Mouse (Mus musculus): Measurements from ENCODE around the gene Tent5c. TPM values are rescaled to one million over a fixed set of nuclear protein-coding genes. Genes with fewer than 3 reads are reported as not detected.
A peak's percentile ranks its signal among the peaks of the same experiment; 100 is the strongest.

Gene Tent5c
- total and polyA plus RNA-seq, 3 experiments, result 2.0 to 3.6 TPM; not detected in 1

- Histone ChIP-seq H3K4me1 (ENCODE audit: control insufficient read depth in 1 of 2, insufficient read depth in 2 of 2, low read length in 2 of 2) (no peaks in the 10 kb centered on the region), H3K27ac (ENCODE audit: control insufficient read depth, low read depth, low read length) (no peak overlapping the region), H3K9me3 (replicated peaks; ENCODE audit: insufficient read depth, low read length) (no peaks in the 10 kb centered on the region), H3K27me3 (ENCODE audit: control insufficient read depth in 1 of 2, insufficient read depth in 2 of 2, low read length in 2 of 2) (no peaks in the 10 kb centered on the region; a peak in 1 of 4 replicates), H3K79me2 (ENCODE audit: control insufficient read depth, insufficient read depth, low read length, poor library complexity) (no peaks in the 10 kb centered on the region), H3K4me3 (ENCODE audit: control insufficient read depth in 1 of 2, insufficient read depth in 1 of 2, low read depth in 2 of 2, low read length in 2 of 2) (no peak overlapping the region), H3K9ac (ENCODE audit: control insufficient read depth, low read depth, low read length, poor library complexity, severe bottlenecking) (no peak overlapping the region), H3K36me3 (ENCODE audit: control insufficient read depth in 1 of 2, insufficient read depth in 2 of 2, low read length in 2 of 2) (no peaks in the 10 kb centered on the region)
- TF ChIP-seq MXI1 (IDR thresholded peaks at IDR 0.05; ENCODE audit: low read depth, low read length) (no peak), MYC (IDR thresholded peaks at IDR 0.05; ENCODE audit: low read depth, low read length) (no peak), USF1 (IDR thresholded peaks at IDR 0.05; ENCODE audit: low read depth, low read length) (peak; percentile 45; the same call in 1 of the 2 replicates), USF2 (IDR thresholded peaks at IDR 0.05; ENCODE audit: borderline replicate concordance in 1 of 2, insufficient read depth in 1 of 2, low read depth in 1 of 2, low read length in 2 of 2) (0 out of 4 replicates have a peak, but pooled peaks of 1 of the 2 experiments have one; percentile 42)
- no peak for DNase-seq (ENCODE audit: low read depth, low spot score)
These were observed 26.1 kb upstream of the Tent5c start for GRCm38 (mm10) chr3:100515093-100515753.

GRCm38 (mm10) chr3:100507174-100507573, 18.1 kb upstream of the Tent5c start:
- DNase-seq (ENCODE audit: low read depth, low spot score), result no peak
- Histone ChIP-seq H3K36me3 (ENCODE audit: control insufficient read depth in 1 of 2, insufficient read depth in 2 of 2, low read length in 2 of 2) (no peaks in the 10 kb centered on the region), H3K27ac (ENCODE audit: control insufficient read depth, low read depth, low read length) (no peak overlapping the region), H3K9ac (ENCODE audit: control insufficient read depth, low read depth, low read length, poor library complexity, severe bottlenecking) (no peak overlapping the region), H3K4me3 (ENCODE audit: control insufficient read depth in 1 of 2, insufficient read depth in 1 of 2, low read depth in 2 of 2, low read length in 2 of 2) (no peak overlapping the region), H3K79me2 (ENCODE audit: control insufficient read depth, insufficient read depth, low read length, poor library complexity) (no peaks in the 10 kb centered on the region), H3K4me1 (ENCODE audit: control insufficient read depth in 1 of 2, insufficient read depth in 2 of 2, low read length in 2 of 2) (no peaks in the 10 kb centered on the region), H3K27me3 (ENCODE audit: control insufficient read depth in 1 of 2, insufficient read depth in 2 of 2, low read length in 2 of 2) (no peaks in the 10 kb centered on the region; a peak in 1 of 4 replicates), H3K9me3 (replicated peaks; ENCODE audit: insufficient read depth, low read length) (no peaks in the 10 kb centered on the region)
- TF ChIP-seq SIN3A (IDR thresholded peaks at IDR 0.05; ENCODE audit: low read length), result no peak
- TF ChIP-seq MAFK (IDR thresholded peaks at IDR 0.05; ENCODE audit: borderline replicate concordance, low read depth, low read length), result no peak
- TF ChIP-seq TCF12 (IDR thresholded peaks at IDR 0.05; ENCODE audit: low read depth, low read length), result no peak
- no peak for TF ChIP-seq RCOR1 (IDR thresholded peaks at IDR 0.05; ENCODE audit: low read depth, low read length)
- no peak for TF ChIP-seq ZKSCAN1 (IDR thresholded peaks at IDR 0.05; ENCODE audit: low read depth, low read length)
- no peak for TF ChIP-seq MEF2A (IDR thresholded peaks at IDR 0.05; ENCODE audit: extremely low read depth, insufficient replicate concordance, low read depth, low read length, poor library complexity, severe bottlenecking)
- no peak for TF ChIP-seq NRF1 (IDR thresholded peaks at IDR 0.05; ENCODE audit: insufficient read depth, low read depth, low read length, poor library complexity, severe bottlenecking)
- TF ChIP-seq SMC3 (IDR thresholded peaks at IDR 0.05; ENCODE audit: low read depth, low read length), result no peak
- TF ChIP-seq MYC (IDR thresholded peaks at IDR 0.05; ENCODE audit: low read depth, low read length), result no peak
- TF ChIP-seq BHLHE40 (IDR thresholded peaks at IDR 0.05; ENCODE audit: borderline replicate concordance, low read depth, low read length), result no peak
- TF ChIP-seq RAD21 (IDR thresholded peaks at IDR 0.05; ENCODE audit: low read depth, low read length), result no peak
- no peak for TF ChIP-seq ELF1 (IDR thresholded peaks at IDR 0.05; ENCODE audit: low read depth, low read length)

Data from MEL (cell line).